Comparison of ENCODE assay signal across 8 mouse cellular contexts in the genomic region with DNA sequence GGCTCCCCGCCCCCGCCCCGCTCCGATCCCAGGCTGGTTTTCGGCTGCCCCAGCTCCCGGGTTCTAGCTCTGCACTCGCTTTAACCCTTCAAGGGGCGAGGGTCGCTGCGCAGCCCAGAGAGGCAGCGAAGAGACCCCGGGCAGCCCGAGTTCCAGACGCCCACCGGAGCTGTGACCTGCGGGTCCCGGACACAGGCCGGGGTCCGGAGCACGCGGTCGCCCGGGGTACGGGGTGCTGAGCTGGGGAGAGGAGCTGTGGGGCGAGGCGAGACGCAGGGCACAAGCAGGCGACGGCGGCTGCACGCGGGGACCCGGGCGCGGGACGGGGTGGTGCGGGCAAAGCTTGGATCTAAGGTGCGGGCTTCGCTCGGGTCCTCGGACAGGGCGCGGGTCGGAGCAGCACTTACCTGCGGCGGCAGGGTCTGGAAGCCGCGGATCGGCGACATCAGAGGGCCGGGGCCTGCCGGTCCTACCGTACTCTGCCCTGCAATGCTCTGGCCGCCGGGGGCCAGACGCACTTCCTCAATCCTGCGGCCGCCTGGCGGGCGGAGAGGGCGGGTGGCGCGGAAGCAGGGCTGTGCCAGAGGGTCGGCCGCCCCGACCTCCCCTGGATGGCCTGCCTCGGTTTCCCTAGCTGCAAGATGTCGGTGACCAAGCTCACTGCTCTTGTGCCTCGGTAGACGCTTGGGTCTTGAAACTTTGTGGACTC. TPM values are rescaled to one million over a fixed set of nuclear protein-coding genes. Genes with fewer than 3 reads are reported as not detected.
A peak's percentile ranks its signal among the peaks of the same experiment; 100 is the strongest.
DNase-seq lines count a peak whose midpoint lies in the region; ATAC-seq and TF ChIP-seq lines count a peak whose summit lies in the region.

A gene (minus strand): TSS at position 538 of the 709 bp plus-strand sequence.

- DNase-seq in layer of hippocampus, adult 2 months (ENCODE audit: low spot score in 2 of 2): no peak
- DNase-seq in layer of hippocampus, adult 18-20 months (ENCODE audit: low spot score in 2 of 2): no peak
- peak; percentile 63 for DNase-seq in gastrocnemius, postnatal 10 days
- peak; percentile 78 for DNase-seq in liver, embryonic 11.5 days (ENCODE audit: low spot score)
- DNase-seq in midbrain, postnatal 0 days (ENCODE audit: low spot score): no peak
- DNase-seq in thymus, postnatal 14 days: peak; percentile 12

- peaks cover 44% of the 10 kb centered on the region for H3K4me1 ChIP-seq in bone marrow macrophage, adult 2 months (ENCODE audit: control insufficient read depth, insufficient read depth, low read length)
- peaks cover 18% of the 10 kb centered on the region for H3K4me1 ChIP-seq in hindbrain, embryonic 15.5 days (replicated peaks)
- H3K4me1 ChIP-seq in liver, embryonic 11.5 days (replicated peaks; ENCODE audit: control insufficient read depth, insufficient read depth, low read length): peaks cover 6% of the 10 kb centered on the region; the same call in 1 of the 2 replicates
- peaks cover 6% of the 10 kb centered on the region; the same call in 1 of the 2 replicates for H3K4me1 ChIP-seq in midbrain, postnatal 0 days (ENCODE audit: insufficient read depth, low read length)

- no peaks in the 10 kb centered on the region for H3K36me3 ChIP-seq in hindbrain, embryonic 15.5 days
- no peaks in the 10 kb centered on the region for H3K36me3 ChIP-seq in liver, embryonic 11.5 days (ENCODE audit: control insufficient read depth, insufficient read depth, low read length)
- no peaks in the 10 kb centered on the region for H3K36me3 ChIP-seq in midbrain, postnatal 0 days (ENCODE audit: insufficient read depth, low read length)

- peak within 1 kb of the TSS; percentile 53 for H3K9ac ChIP-seq in hindbrain, embryonic 15.5 days
- peak within 1 kb of the TSS; percentile 84 for H3K9ac ChIP-seq in liver, embryonic 11.5 days (ENCODE audit: low read depth, low read length)
- peak within 1 kb of the TSS; percentile 61 for H3K9ac ChIP-seq in midbrain, postnatal 0 days (replicated peaks; ENCODE audit: low read length, poor library complexity, severe bottlenecking)

- peak within 1 kb of the TSS; percentile 83 for H3K27ac ChIP-seq in layer of hippocampus, adult 2 months
- peak within 1 kb of the TSS; percentile 48 for H3K27ac ChIP-seq in bone marrow macrophage, adult 2 months (ENCODE audit: insufficient read depth, low read depth, low read length)
- peak within 1 kb of the TSS; percentile 7; the same call in 1 of the 2 replicates for H3K27ac ChIP-seq in hindbrain, embryonic 15.5 days (replicated peaks)
- H3K27ac ChIP-seq in liver, embryonic 11.5 days (ENCODE audit: low read depth, low read length): no peak within 1 kb of the TSS
- H3K27ac ChIP-seq in midbrain, postnatal 0 days (ENCODE audit: low read depth, low read length): no peak within 1 kb of the TSS

- WGBS in hindbrain, embryonic 15.5 days: under 1% methylated on average over 70 of the region's 70 CpGs
- under 1% methylated on average over 69 of the region's 70 CpGs for WGBS in liver, embryonic 11.5 days
- WGBS in midbrain, postnatal 0 days: under 1% methylated on average over 64 of the region's 70 CpGs

- peak; percentile 96 for TF ChIP-seq POLR2A in bone marrow macrophage, adult 2 months (IDR thresholded peaks at IDR 0.05; ENCODE audit: borderline replicate concordance, low read depth, low read length)

- H3K4me2 ChIP-seq in hindbrain, embryonic 15.5 days: peak within 1 kb of the TSS; percentile 98
- H3K4me2 ChIP-seq in liver, embryonic 11.5 days: peak within 1 kb of the TSS; percentile 78
- H3K4me2 ChIP-seq in midbrain, postnatal 0 days (ENCODE audit: low read depth, low read length, poor library complexity, severe bottlenecking): peak within 1 kb of the TSS; percentile 99

- peak; percentile 69 for TF ChIP-seq CTCF in layer of hippocampus, adult 2 months (conservative IDR thresholded peaks at IDR 0.05)
- TF ChIP-seq CTCF in bone marrow macrophage, adult 2 months (IDR thresholded peaks at IDR 0.05; ENCODE audit: low read depth, low read length): no peak
- peak; percentile 38 for TF ChIP-seq CTCF in midbrain, postnatal 0 days (IDR thresholded peaks at IDR 0.05)

- H3K27me3 ChIP-seq in hindbrain, embryonic 15.5 days: peaks cover 8% of the 10 kb centered on the region; the same call in 1 of the 2 replicates
- H3K27me3 ChIP-seq in liver, embryonic 11.5 days (replicated peaks; ENCODE audit: control insufficient read depth, insufficient read depth, low read length): no peaks in the 10 kb centered on the region
- peaks cover 8% of the 10 kb centered on the region; the same call in 1 of the 2 replicates for H3K27me3 ChIP-seq in midbrain, postnatal 0 days (ENCODE audit: insufficient read depth, low read length)

- no peaks in the 10 kb centered on the region for H3K9me3 ChIP-seq in hindbrain, embryonic 15.5 days
- H3K9me3 ChIP-seq in liver, embryonic 11.5 days (ENCODE audit: control insufficient read depth, low read length): no peaks in the 10 kb centered on the region
- H3K9me3 ChIP-seq in midbrain, postnatal 0 days (ENCODE audit: low read length): no peaks in the 10 kb centered on the region

- peak; percentile 59; the same call in 1 of the 2 replicates for ATAC-seq in hindbrain, embryonic 15.5 days (ENCODE audit: low FRiP score, low read depth)
- peak; percentile 76 for ATAC-seq in liver, embryonic 11.5 days (replicated peaks; ENCODE audit: low FRiP score)
- peak; percentile 54 for ATAC-seq in midbrain, postnatal 0 days (ENCODE audit: low FRiP score)

- peak within 1 kb of the TSS; percentile 62 for H3K4me3 ChIP-seq in layer of hippocampus, adult 2 months
- H3K4me3 ChIP-seq in bone marrow macrophage, adult 2 months (ENCODE audit: insufficient read depth, low read length): peak within 1 kb of the TSS; percentile 92
- H3K4me3 ChIP-seq in hindbrain, embryonic 15.5 days: peak within 1 kb of the TSS; percentile 56
- peak within 1 kb of the TSS; percentile 69 for H3K4me3 ChIP-seq in liver, embryonic 11.5 days (ENCODE audit: low read depth, low read length)
- H3K4me3 ChIP-seq in midbrain, postnatal 0 days (ENCODE audit: low read depth, low read length): peak within 1 kb of the TSS; percentile 52

RNA-seq across cellular contexts. Expression of the gene that starts here (rescaled TPM):
- total RNA-seq in layer of hippocampus, adult 2 months (2021): 1 to 10 TPM; 2.5 to 3.1 TPM
- 1 to 10 TPM; 1.9 to 2.7 TPM for total RNA-seq in layer of hippocampus, adult 18-20 months (2021)
- 21.1 and 24.6 TPM in 2 replicates for polyA plus RNA-seq in bone marrow macrophage, adult 2 months (2012; ENCODE audit: insufficient read depth, insufficient read length, missing spikeins)
- 1 to 10 TPM; 7.7 to 9.2 TPM for total RNA-seq in gastrocnemius, postnatal 10 days (2021)
- 3.4 and 4.6 TPM in 2 replicates for polyA plus RNA-seq in hindbrain, embryonic 15.5 days (2015; fragmentation: Nextera tagmentation; extraction: Ambion mirVana)
- 8.9 and 9.3 TPM in 2 replicates for polyA plus RNA-seq in liver, embryonic 11.5 days (2014; fragmentation: Nextera tagmentation; extraction: Ambion mirVana)
- 3.0 and 3.8 TPM in 2 replicates for total RNA-seq in midbrain, postnatal 0 days (2014; rRNA removed)
- polyA plus RNA-seq in midbrain, postnatal 0 days (2015; fragmentation: Nextera tagmentation; extraction: Ambion mirVana): 2.1 and 2.2 TPM in 2 replicates

Comparison
In these comparisons a context has a peak if more than half of its experiments do, and no peak if none do; other contexts are left out.
1. DNase-seq: peak in gastrocnemius, postnatal 10 days (single experiment), liver, embryonic 11.5 days (single experiment) and thymus, postnatal 14 days (single experiment); none in layer of hippocampus, adult 2 months (0 of 2), layer of hippocampus, adult 18-20 months (0 of 2) and midbrain, postnatal 0 days (single experiment).
2. H3K27ac ChIP-seq: peak in layer of hippocampus, adult 2 months (single experiment), bone marrow macrophage, adult 2 months (single experiment) and hindbrain, embryonic 15.5 days (single experiment); none in liver, embryonic 11.5 days (single experiment) and midbrain, postnatal 0 days (single experiment).
3. Peak in every context shown above with its lines, with median percentiles within 50 percentile points of each other: H3K4me3 ChIP-seq, ATAC-seq, H3K4me2 ChIP-seq and H3K9ac ChIP-seq.